Mouse (Mus musculus): Measurements from ENCODE around the gene Wdfy3.

DNA sequence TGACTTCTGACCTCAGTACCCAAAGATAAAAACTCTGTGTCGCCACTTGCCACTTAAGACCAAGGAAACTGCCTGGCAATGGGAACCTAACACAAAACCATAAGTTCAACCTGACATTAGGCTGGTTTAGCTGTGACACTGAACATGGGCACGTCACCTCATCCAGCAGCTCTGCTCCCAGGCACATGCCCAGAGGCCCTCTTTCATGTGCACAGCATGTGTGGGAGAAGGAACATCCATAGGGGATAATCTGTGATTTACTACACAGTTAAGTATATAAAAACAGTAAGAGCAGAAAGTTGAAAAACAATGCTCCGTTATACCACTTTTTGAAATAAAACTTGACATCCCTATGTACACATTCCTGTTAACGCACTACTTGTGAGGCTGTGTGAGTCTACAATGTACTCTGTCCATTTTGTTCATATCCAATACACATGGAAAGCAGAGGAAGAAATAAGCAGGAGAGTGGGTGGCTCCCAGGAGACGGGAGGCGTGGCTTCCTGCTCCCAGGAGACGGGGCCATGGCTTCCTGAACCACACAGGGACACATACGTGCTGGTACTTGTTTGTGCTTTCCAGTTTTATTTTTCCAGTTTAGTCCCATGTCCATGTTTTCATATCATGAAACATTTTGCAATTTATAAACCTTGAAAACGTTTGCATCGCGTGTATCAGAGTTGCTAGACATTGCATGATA lies 73.5 kb downstream of the Wdfy3 start:
- TF ChIP-seq CTCF (IDR thresholded peaks at IDR 0.05; ENCODE audit: control insufficient read depth, insufficient read depth, insufficient replicate concordance, low read depth, low read length) (no peak), POLR2A (IDR thresholded peaks at IDR 0.05; ENCODE audit: control insufficient read depth, low read depth, low read length) (no peak)

All from testis, adult 2 months (tissue).